Mouse (Mus musculus): Measurements from ENCODE around the gene Olfr1291-ps1.

Olfr1291-ps1 gene

DNA sequence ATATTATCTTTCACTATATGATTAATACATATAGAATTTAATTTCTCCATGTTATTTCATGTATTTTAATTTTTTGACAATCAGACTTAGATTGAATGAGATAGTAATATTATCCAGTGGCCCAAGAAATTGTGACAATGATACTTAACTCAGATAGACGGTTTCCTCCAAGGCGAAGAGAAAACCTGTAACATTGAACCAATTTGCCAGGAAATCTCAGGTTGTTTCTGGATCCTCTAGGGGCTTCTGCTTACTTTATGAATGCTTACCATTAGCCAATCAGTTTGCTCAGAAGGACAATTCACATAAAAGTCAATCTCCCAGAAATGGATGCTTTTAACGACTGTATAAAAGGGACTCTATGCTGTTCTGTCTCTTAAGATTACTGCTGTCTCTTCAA is at the start of gene Olfr1291-ps1:
TSS of gene Olfr1291-ps1 (plus strand) at position 301 of the 400 bp plus-strand sequence.
- WGBS, result 91% methylated on average over 3 of the region's 3 CpGs

DNA sequence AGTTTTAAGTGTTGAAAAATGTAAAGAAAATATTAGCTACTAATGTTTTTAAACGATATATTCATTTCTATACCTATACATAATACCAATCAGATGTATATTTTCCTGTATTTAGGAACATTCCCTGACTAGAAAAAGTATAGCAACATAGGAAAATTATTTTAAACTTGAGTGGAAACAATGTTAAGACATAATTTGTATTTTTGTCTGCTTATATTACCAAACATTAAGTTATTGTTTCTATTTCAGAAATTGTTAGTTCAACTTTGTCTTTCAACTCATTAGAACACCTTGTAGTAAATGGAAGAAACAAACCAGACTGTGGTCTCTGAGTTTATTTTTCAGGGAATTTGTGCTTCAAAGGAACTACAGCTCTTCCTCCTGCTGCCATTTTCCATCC is 48.1 kb upstream of the Olfr1291-ps1 start, which contains the start of gene Olfr1287:
TSS of gene Olfr1287 (plus strand) at position 301 of the 400 bp plus-strand sequence.
- WGBS, result 60% methylated on average over 1 of the region's 1 CpGs

DNA sequence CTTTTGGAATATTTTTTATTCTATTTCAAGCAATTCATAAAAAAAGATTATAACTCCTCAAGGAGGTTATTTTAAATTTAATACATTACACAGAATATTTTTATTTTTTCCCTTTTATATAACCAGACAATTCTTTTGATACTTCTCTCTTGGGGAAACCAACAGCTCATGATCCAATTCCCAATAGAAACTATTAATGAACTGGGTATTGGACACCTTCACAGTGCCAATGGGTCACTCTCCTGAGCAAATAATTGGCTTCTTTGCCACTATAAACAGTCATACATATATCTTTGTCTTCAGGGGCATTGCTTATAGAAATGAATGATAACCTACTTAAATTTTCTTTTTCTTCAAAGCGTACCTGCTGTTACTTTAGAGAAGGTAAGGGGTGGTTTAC is 23.2 kb upstream of the Olfr1291-ps1 start, which contains the start of gene Olfr1288:
TSS of gene Olfr1288 (plus strand) at position 301 of the 400 bp plus-strand sequence.
- 90% methylated on average over 1 of the region's 1 CpGs for WGBS

DNA sequence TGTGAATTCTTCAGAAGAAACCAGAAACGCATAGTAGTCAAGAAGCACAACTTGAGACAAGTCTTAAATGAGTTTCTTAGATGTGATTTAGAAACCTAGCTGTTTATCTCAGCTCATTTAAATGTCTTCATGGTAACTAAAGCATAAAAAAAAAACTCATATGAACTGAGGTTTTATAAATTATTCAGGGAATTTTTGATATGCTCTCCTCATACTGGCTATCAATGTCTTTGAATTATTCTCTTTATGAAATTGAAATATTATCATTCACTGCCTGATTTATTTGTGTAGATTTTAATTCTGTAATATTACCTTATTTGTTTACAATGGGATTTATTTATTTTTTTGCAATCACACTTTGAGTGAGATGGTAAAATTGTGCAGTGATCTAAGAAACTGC is 16.5 kb upstream of the Olfr1291-ps1 start, which contains the start of gene Olfr1289:
TSS of gene Olfr1289 (plus strand) at position 301 of the 400 bp plus-strand sequence.
- 56% methylated on average over 1 of the region's 1 CpGs for WGBS

DNA sequence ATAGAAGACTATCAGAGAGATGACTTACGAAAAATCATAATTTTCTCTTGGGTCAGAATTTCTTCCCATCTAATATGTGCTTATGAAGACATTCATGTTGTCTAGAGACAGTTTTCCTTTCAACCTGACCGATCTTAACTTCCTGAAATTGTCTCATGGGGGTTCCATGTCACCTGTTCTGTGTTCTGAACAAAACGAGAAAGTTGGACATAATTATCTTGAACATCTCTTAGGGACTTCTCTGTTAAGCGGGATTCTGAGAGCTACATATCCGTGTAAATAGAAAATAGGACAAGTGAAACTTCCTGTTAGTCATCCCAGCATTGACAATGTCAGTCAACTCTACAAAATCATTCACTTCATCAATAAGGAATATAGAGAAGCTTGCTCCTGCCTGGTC is 3.3 kb upstream of the Olfr1291-ps1 start, which contains the start of gene Olfr1290:
TSS of gene Olfr1290 (minus strand) at position 101 of the 400 bp plus-strand sequence.
- 81% methylated on average over 5 of the region's 5 CpGs for WGBS

DNA sequence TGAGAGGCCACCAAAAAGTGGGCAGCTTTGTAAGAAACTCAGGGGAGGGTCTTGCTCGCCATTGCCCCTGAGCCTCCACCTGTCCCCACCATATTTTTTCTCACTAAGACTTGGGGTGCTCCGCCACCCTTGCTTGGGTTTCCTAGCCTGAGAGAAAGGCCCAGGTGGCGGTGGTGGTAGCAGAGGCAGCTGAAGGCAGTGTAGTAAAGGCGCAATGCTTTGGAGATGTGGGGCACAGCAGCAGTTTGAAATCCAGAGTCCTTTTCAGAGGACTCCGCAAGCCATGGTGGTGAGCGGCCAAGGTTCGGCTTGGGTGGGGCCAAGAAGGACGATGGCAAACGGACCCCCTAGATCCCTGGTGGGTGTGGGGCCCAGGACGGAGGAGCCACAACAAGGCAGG is 20.5 kb downstream of the Olfr1291-ps1 start:
- WGBS, result 89% methylated on average over 10 of the region's 10 CpGs

DNA sequence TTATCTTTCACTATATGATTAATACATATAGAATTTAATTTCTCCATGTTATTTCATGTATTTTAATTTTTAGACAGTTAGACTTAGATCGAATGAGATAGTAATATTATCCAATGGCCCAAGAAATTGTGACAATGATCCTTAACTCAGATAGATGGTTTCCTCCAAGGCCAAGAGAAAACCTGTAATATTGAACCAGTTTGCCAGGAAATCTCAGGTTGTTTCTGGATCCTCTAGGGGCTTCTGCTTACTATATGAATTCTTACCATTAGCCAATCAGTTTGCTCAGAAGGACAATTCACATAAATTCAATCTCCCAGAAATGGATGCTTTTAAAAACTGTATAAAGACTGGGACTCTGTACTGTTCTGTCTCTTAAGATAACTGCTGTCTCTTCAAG is 27.9 kb downstream of the Olfr1291-ps1 start, which contains the start of gene Olfr1293-ps:
TSS of gene Olfr1293-ps (plus strand) at position 301 of the 400 bp plus-strand sequence.
- WGBS, result 91% methylated on average over 1 of the region's 1 CpGs

DNA sequence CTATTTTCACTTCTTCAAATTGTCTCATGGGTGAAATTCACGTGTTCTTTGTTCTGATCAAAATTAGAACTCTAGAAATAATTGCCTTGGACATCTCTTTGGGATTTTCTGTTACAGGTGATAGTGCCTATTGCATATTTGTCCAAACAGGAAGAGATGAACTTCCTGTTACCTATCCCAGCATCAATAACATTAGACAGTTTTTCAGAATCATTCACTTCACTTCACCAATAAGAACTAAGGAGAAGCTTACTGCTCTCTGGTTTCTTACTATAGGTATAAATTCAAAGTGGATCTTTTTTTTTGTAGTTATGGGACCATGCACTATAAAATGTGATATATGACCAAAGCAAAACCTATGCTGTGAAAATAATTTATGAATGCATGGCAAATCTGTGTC is 43.2 kb downstream of the Olfr1291-ps1 start, which contains the start of gene Olfr1294:
TSS of gene Olfr1294 (minus strand) at position 101 of the 400 bp plus-strand sequence.
- WGBS, result 61% methylated on average over 1 of the region's 1 CpGs

Measured in cerebral cortex, adult 2 months (tissue).